8 mouse cellular contexts compared by ENCODE assay signal in the genomic region with DNA sequence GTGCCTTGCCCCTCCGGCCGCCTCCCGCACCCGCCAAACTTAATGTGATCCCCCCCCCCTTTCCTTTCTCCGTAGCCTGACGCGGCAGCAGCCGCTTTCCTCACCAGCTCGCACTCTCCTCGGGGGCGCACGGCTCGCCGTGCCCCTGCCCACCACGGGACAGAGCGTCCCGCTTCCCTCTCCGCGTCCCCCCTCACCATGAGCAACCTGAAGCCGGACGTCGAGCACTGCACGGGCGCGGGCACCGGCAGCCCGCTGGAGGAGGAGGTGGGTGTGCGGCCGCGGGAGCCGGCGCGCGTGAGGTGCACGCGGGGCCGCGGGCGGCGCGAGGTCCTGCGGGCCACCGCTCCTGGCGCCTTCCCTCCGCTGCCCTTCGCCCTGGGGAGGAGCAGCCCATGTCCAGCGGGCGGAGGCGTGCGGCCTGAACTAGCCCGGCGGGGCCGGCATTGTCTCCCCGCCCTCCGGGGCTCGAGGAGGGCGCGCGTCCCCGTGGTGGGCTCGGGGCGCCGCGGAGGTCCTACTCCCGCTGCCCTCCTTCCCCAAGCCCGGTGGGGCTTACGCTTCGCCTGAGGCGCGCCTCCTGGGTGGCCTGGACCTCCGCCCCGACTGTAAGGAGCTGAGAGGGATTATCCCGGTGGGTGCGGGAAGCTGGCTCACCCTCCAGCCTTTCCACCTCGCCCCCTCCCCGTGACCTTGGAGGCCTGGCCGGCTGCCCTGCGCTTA. TPM values are rescaled to one million over a fixed set of nuclear protein-coding genes. Genes with fewer than 3 reads are reported as not detected.
DNase-seq lines count a peak whose midpoint lies in the region; ATAC-seq and TF ChIP-seq lines count a peak whose summit lies in the region.

No protein-coding gene starts in this region.

- under 1% methylated on average over 55 of the region's 78 CpGs for WGBS in forebrain, embryonic 12.5 days
- under 1% methylated on average over 68 of the region's 78 CpGs for WGBS in hindbrain, embryonic 13.5 days

- peaks cover 20% of the 10 kb centered on the region for H3K4me1 ChIP-seq in G1E (ENCODE audit: insufficient read depth, low read depth, low read length)
- H3K4me1 ChIP-seq in forebrain, embryonic 12.5 days: peaks cover 23% of the 10 kb centered on the region
- H3K4me1 ChIP-seq in hindbrain, embryonic 13.5 days (replicated peaks): peaks cover 27% of the 10 kb centered on the region

- DNase-seq in cerebellum, postnatal 14 days: peak; percentile 12 to 13
- no peak for DNase-seq in cerebellum, adult 8-10 months
- DNase-seq in G1E (ENCODE audit: low spot score) (no peak), liver (peak; percentile 37)

- H3ac ChIP-seq in myocyte (ENCODE audit: control insufficient read depth, insufficient read length): peak overlapping the region; percentile 92

- H3K79me2 ChIP-seq in myocyte (ENCODE audit: control insufficient read depth, insufficient read depth): peaks cover 46% of the 10 kb centered on the region

- TF ChIP-seq POLR2A in myocyte (IDR thresholded peaks at IDR 0.05; ENCODE audit: insufficient read length, low read depth): no peak

- no peak overlapping the region for H3K27ac ChIP-seq in forebrain, embryonic 12.5 days
- H3K27ac ChIP-seq in hindbrain, embryonic 13.5 days: no peak overlapping the region

- no peak for ATAC-seq in G1E (ENCODE audit: extremely low read depth, insufficient number of reproducible peaks, low FRiP score, poor library complexity, severe bottlenecking)
- ATAC-seq in forebrain, embryonic 12.5 days (ENCODE audit: low FRiP score): peak; percentile 73
- peak; percentile 73 for ATAC-seq in hindbrain, embryonic 13.5 days (ENCODE audit: low FRiP score)
- ATAC-seq in erythroid progenitor cell, adult 5-6 weeks (replicated peaks; ENCODE audit: low FRiP score, poor library complexity, severe bottlenecking): no peak

- H3K4me2 ChIP-seq in forebrain, embryonic 12.5 days: peak overlapping the region; percentile 98
- peak overlapping the region; percentile 93 for H3K4me2 ChIP-seq in hindbrain, embryonic 13.5 days
- peak overlapping the region; percentile 93 for H3K4me2 ChIP-seq in myocyte (ENCODE audit: low read depth)

- H3K4me3 ChIP-seq in G1E (ENCODE audit: low read depth, low read length) (peak overlapping the region; percentile 67), myocyte (peak overlapping the region; percentile 62)
- H3K4me3 ChIP-seq in forebrain, embryonic 12.5 days (replicated peaks): peak overlapping the region; percentile 67
- H3K4me3 ChIP-seq in hindbrain, embryonic 13.5 days: peak overlapping the region; percentile 68

- H3K27me3 ChIP-seq in G1E (ENCODE audit: insufficient read depth, low read length) (peaks cover 70% of the 10 kb centered on the region), myocyte (ENCODE audit: control insufficient read depth, insufficient read depth, insufficient read length) (no peaks in the 10 kb centered on the region)
- peaks cover 72% of the 10 kb centered on the region for H3K27me3 ChIP-seq in forebrain, embryonic 12.5 days
- peaks cover 70% of the 10 kb centered on the region for H3K27me3 ChIP-seq in hindbrain, embryonic 13.5 days

- no peaks in the 10 kb centered on the region for H3K36me3 ChIP-seq in G1E (replicated peaks)
- no peaks in the 10 kb centered on the region for H3K36me3 ChIP-seq in forebrain, embryonic 12.5 days (replicated peaks)
- no peaks in the 10 kb centered on the region for H3K36me3 ChIP-seq in hindbrain, embryonic 13.5 days
- H3K36me3 ChIP-seq in myocyte (ENCODE audit: control insufficient read depth, insufficient read depth): no peaks in the 10 kb centered on the region

- H3K9ac ChIP-seq in forebrain, embryonic 12.5 days: peak overlapping the region; percentile 65
- H3K9ac ChIP-seq in hindbrain, embryonic 13.5 days: peak overlapping the region; percentile 78

- H3K9me3 ChIP-seq in G1E (replicated peaks): peaks cover 7% of the 10 kb centered on the region
- H3K9me3 ChIP-seq in forebrain, embryonic 12.5 days: no peaks in the 10 kb centered on the region
- no peaks in the 10 kb centered on the region for H3K9me3 ChIP-seq in hindbrain, embryonic 13.5 days

- no peak for TF ChIP-seq CTCF in G1E (IDR thresholded peaks at IDR 0.05; ENCODE audit: low read depth, low read length)

TF ChIP-seq in myocyte, 11 proteins besides CTCF, POLR2A, EP300 and RAD21:
- TF ChIP-seq MYOD1 (IDR thresholded peaks at IDR 0.05; ENCODE audit: control insufficient read depth in 1 of 3, insufficient read length in 2 of 3, low read depth in 2 of 3): peak in 1 of 3 experiments; percentile 35
- TF ChIP-seq TCF3 (IDR thresholded peaks at IDR 0.05; ENCODE audit: insufficient read length, low read depth): no peak

RNA-seq across cellular contexts. Expression of gene Rbpms2, which starts 1.3 kb away (rescaled TPM):
- not detected in 2 replicates for total RNA-seq in G1E (2014; fragmentation: Nextera tagmentation)
- 0.33 and 0.81 TPM in 2 replicates for total RNA-seq in G1E (2017)
- 0.13 and 0.21 TPM in 2 replicates for polyA plus RNA-seq in G1E (2012)
- polyA plus RNA-seq in forebrain, embryonic 12.5 days (2016; fragmentation: Nextera tagmentation; extraction: Ambion mirVana): 9.9 and 10.5 TPM in 2 replicates
- 5.0 and 5.4 TPM in 2 replicates for polyA plus RNA-seq in hindbrain, embryonic 13.5 days (2015; fragmentation: Nextera tagmentation; extraction: Ambion mirVana)
- 32.1 TPM for polyA plus RNA-seq in myocyte (2012; fragmentation: generic; extraction: Trizol)
- total RNA-seq in erythroid progenitor cell, adult 5-6 weeks (2015; ENCODE audit: low replicate concordance): 9.6 TPM in 1 of 2 replicates, not detected in the other
- not detected in 2 replicates for total RNA-seq in erythroid progenitor cell, adult 5-6 weeks (2017; ENCODE audit: low replicate concordance)

RNA-seq across cellular contexts. Expression of gene Oaz2, which starts 37.0 kb away (rescaled TPM):
- total RNA-seq in G1E (2014; fragmentation: Nextera tagmentation): 12.0 and 16.2 TPM in 2 replicates
- 39.3 and 43.0 TPM in 2 replicates for total RNA-seq in G1E (2017)
- polyA plus RNA-seq in G1E (2012): 85.7 and 118 TPM in 2 replicates
- 247 and 249 TPM in 2 replicates for polyA plus RNA-seq in forebrain, embryonic 12.5 days (2016; fragmentation: Nextera tagmentation; extraction: Ambion mirVana)
- 403 and 404 TPM in 2 replicates for polyA plus RNA-seq in hindbrain, embryonic 13.5 days (2015; fragmentation: Nextera tagmentation; extraction: Ambion mirVana)
- polyA plus RNA-seq in myocyte (2012; fragmentation: generic; extraction: Trizol): 140 TPM
- 3.4 and 7.2 TPM in 2 replicates for total RNA-seq in erythroid progenitor cell, adult 5-6 weeks (2015; ENCODE audit: low replicate concordance)
- total RNA-seq in erythroid progenitor cell, adult 5-6 weeks (2017; ENCODE audit: low replicate concordance): 1.4 and 9.2 TPM in 2 replicates

RNA-seq across cellular contexts. Expression of gene Pif1, which starts 43.8 kb away (rescaled TPM):
- total RNA-seq in G1E (2014; fragmentation: Nextera tagmentation) (13.0 and 28.7 TPM in 2 replicates), G1E (2017) (9.1 and 10.9 TPM in 2 replicates)
- polyA plus RNA-seq in G1E (2012) (6.9 and 7.1 TPM in 2 replicates), myocyte (2012; fragmentation: generic; extraction: Trizol) (6.9 TPM)
- 28.8 and 33.7 TPM in 2 replicates for polyA plus RNA-seq in forebrain, embryonic 12.5 days (2016; fragmentation: Nextera tagmentation; extraction: Ambion mirVana)
- polyA plus RNA-seq in hindbrain, embryonic 13.5 days (2015; fragmentation: Nextera tagmentation; extraction: Ambion mirVana): 3.8 and 4.4 TPM in 2 replicates
- total RNA-seq in erythroid progenitor cell, adult 5-6 weeks (2015; ENCODE audit: low replicate concordance): 75.0 and 77.1 TPM in 2 replicates
- total RNA-seq in erythroid progenitor cell, adult 5-6 weeks (2017; ENCODE audit: low replicate concordance): 68.7 and 94.9 TPM in 2 replicates

RNA-seq across cellular contexts. Expression of gene Plekho2, which starts 51.0 kb away (rescaled TPM):
- 23.0 and 26.9 TPM in 2 replicates for total RNA-seq in G1E (2014; fragmentation: Nextera tagmentation)
- 31.9 and 35.4 TPM in 2 replicates for total RNA-seq in G1E (2017)
- 11.5 and 16.8 TPM in 2 replicates for polyA plus RNA-seq in G1E (2012)
- 9.0 and 9.1 TPM in 2 replicates for polyA plus RNA-seq in forebrain, embryonic 12.5 days (2016; fragmentation: Nextera tagmentation; extraction: Ambion mirVana)
- 5.8 and 7.6 TPM in 2 replicates for polyA plus RNA-seq in hindbrain, embryonic 13.5 days (2015; fragmentation: Nextera tagmentation; extraction: Ambion mirVana)
- polyA plus RNA-seq in myocyte (2012; fragmentation: generic; extraction: Trizol): 14.6 TPM
- total RNA-seq in erythroid progenitor cell, adult 5-6 weeks (2015; ENCODE audit: low replicate concordance): 32.3 and 42.2 TPM in 2 replicates
- total RNA-seq in erythroid progenitor cell, adult 5-6 weeks (2017; ENCODE audit: low replicate concordance): 48.6 and 54.6 TPM in 2 replicates

Comparison
In these comparisons a context has a peak if more than half of its experiments do, and no peak if none do; other contexts are left out.
1. DNase-seq: peak in cerebellum, postnatal 14 days (2 of 2) and liver (single experiment); none in cerebellum, adult 8-10 months (single experiment) and G1E (single experiment).
2. ATAC-seq: peak in forebrain, embryonic 12.5 days (single experiment) and hindbrain, embryonic 13.5 days (single experiment); none in G1E (single experiment) and erythroid progenitor cell, adult 5-6 weeks (single experiment).
3. Peak in every context shown above with its lines, with median percentiles within 50 percentile points of each other: H3K4me3 ChIP-seq and H3K4me2 ChIP-seq.